Mouse (Mus musculus): ENCODE measurements around the gene Tcf21.

DNA sequence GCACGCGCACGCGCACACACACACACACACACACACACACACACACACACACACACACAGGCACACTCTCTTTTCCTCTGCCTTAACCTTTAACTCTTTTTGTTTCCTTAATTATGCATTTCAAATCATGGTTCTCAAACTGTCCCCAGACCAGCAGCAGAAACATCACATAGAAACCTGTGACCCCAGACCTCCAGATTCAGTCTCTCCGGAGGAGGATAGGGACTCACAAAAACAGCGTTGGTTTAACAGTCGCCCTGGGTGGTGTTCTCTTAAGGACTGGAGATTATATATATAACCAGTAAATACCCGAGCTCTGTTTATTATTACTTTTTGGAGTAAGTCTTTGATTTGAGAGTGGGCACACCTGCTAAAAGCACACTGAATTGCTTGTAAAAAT is 5.7 kb downstream of the Tcf21 start:
- TF ChIP-seq GATA1 (IDR thresholded peaks at IDR 0.05; ENCODE audit: borderline replicate concordance, low read length) (no peak), FLI1 (IDR thresholded peaks at IDR 0.05; ENCODE audit: low read length) (no peak)

Data from megakaryocyte, embryonic 14.5 days (primary cell).